Mouse (Mus musculus) stomach, postnatal 0 days (tissue): ENCODE measurements around the gene Mapk9. TPM values are rescaled to one million over a fixed set of nuclear protein-coding genes. Genes with fewer than 3 reads are reported as not detected.
A peak's percentile ranks its signal among the peaks of the same experiment; 100 is the strongest.

Source experiments
- ATAC-seq: fragments of 200-750 bp; cut with Nextera tagmentation; 2 replicates; pipeline ENCODE4 v1.8.0; 2017; ENCODE audit not compliant: low FRiP score, low TSS enrichment
- DNase-seq: peaks from one replicate; pipeline ENCODE4 v3.0.0-alpha.2; 2016; ENCODE audit warnings: low spot score
- H3K27ac ChIP-seq: fragments of 300-500 bp; sonication (generic); replicated peaks from 2 replicates; pipeline ENCODE4 v1.5.1; 2014; ENCODE audit warnings: mild to moderate bottlenecking, control low read depth
- H3K27me3 ChIP-seq: fragments of 300-500 bp; sonication (generic); 2 replicates; pipeline ENCODE4 v1.6.1; 2014; ENCODE audit warnings: low read length; ENCODE audit not compliant: control insufficient read depth, insufficient read depth
- H3K36me3 ChIP-seq: fragments of 300-500 bp; sonication (generic); 2 replicates; pipeline ENCODE4 v1.6.1; 2014; ENCODE audit warnings: low read length, mixed read lengths; ENCODE audit not compliant: control insufficient read depth, insufficient read depth
- H3K4me1 ChIP-seq: fragments of 300-500 bp; sonication (generic); replicated peaks from 2 replicates; pipeline ENCODE4 v1.6.1; 2014; ENCODE audit warnings: antibody characterized with exemption; ENCODE audit not compliant: control insufficient read depth, insufficient read depth
- H3K4me2 ChIP-seq: fragments of 300-500 bp; sonication (generic); replicated peaks from 2 replicates; pipeline ENCODE4 v1.6.1; 2014; ENCODE audit warnings: low read depth, mild to moderate bottlenecking, control low read depth, moderate library complexity
- H3K4me3 ChIP-seq: fragments of 300-500 bp; sonication (generic); 2 replicates; pipeline ENCODE4 v1.5.1; 2014; ENCODE audit warnings: low read depth, low read length, control low read depth
- H3K9ac ChIP-seq: fragments of 300-500 bp; sonication (generic); 2 replicates; pipeline ENCODE4 v1.6.1; 2014; ENCODE audit warnings: mild to moderate bottlenecking, low read length, control low read depth, mixed read lengths
- H3K9me3 ChIP-seq: fragments of 300-500 bp; sonication (generic); 2 replicates; pipeline ENCODE4 v1.6.1; 2016; ENCODE audit warnings: low read length; ENCODE audit not compliant: control insufficient read depth
- CTCF ChIP-seq: IDR thresholded peaks from 2 replicates; pipeline ENCODE4 v1.5.1; 2016; ENCODE audit warnings: antibody characterized with exemption, low read depth, mild to moderate bottlenecking, moderate library complexity
- EP300 ChIP-seq: optimal IDR thresholded peaks from 2 replicates; pipeline ENCODE3; 2016; ENCODE audit warnings: antibody characterized with exemption
- WGBS: fragments of 180-500 bp; shearing (Covaris S2); extraction: QIAGEN DNeasy Blood & Tissue Kit; methylation state at CpG from one replicate; pipeline ENCODE4 v1.1.7; 2014; 5-methylcytosine and 5-hydroxymethylcytosine counted together
- polyA plus RNA-seq: library from polyadenylated mRNA; unstranded; fragments of >200 nt; fragmentation: Nextera tagmentation; extraction: Ambion mirVana; gene quantifications from 2 replicates; pipeline ENCODE4 v1.2.1, GENCODE M21; 2015

The Mapk9 gene
- polyA plus RNA-seq, 1 experiment from 2014 or later, result 19.2 TPM

- ATAC-seq (no peak), DNase-seq (peak; percentile 57)
- Histone ChIP-seq H3K36me3 (no peaks in the 10 kb centered on the region), H3K4me2 (no peak overlapping the region), H3K4me1 (peaks cover 3% of the 10 kb centered on the region; the same call in 1 of the 2 replicates), H3K9ac (no peak overlapping the region), H3K27me3 (no peaks in the 10 kb centered on the region), H3K27ac (no peak overlapping the region), H3K4me3 (no peak overlapping the region), H3K9me3 (no peaks in the 10 kb centered on the region)
- TF ChIP-seq EP300, result no peak
- TF ChIP-seq CTCF, result no peak
- WGBS, result 68% methylated on average over 10 of the region's 10 CpGs
Measured at GRCm38 (mm10) chr11:49844311-49844710, 2.2 kb upstream of the Mapk9 start.

DNA sequence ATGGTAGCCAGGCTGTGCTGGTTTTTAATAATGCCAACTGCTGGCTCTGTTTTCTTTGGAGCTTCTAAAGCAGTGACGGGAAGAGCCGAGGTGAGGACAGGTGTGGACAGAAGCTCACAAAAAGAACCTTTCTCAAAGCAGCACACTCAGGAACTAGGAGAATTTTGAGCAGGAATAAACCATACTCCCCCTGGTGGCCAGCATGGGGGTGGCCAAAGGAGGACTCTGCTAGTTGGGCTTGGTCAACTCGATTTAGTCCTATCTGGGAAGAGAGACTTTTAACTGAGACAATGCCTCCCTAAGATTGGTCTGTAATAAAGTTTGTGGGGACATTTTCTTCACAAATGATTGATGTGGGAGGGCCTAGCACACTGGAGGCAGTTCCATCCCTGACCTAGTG, 1.6 kb upstream of the Mapk9 start:
- Histone ChIP-seq H3K4me3 (no peak overlapping the region), H3K4me2 (no peak overlapping the region), H3K4me1 (peaks cover 3% of the 10 kb centered on the region; the same call in 1 of the 2 replicates), H3K27ac (no peak overlapping the region), H3K27me3 (no peaks in the 10 kb centered on the region), H3K9me3 (no peaks in the 10 kb centered on the region), H3K9ac (no peak overlapping the region), H3K36me3 (no peaks in the 10 kb centered on the region)
- WGBS, result 30% methylated on average over 3 of the region's 3 CpGs
- ATAC-seq (no peak), DNase-seq (peak; percentile 79)
- TF ChIP-seq EP300 (no peak), CTCF (peak; percentile 85)

DNA sequence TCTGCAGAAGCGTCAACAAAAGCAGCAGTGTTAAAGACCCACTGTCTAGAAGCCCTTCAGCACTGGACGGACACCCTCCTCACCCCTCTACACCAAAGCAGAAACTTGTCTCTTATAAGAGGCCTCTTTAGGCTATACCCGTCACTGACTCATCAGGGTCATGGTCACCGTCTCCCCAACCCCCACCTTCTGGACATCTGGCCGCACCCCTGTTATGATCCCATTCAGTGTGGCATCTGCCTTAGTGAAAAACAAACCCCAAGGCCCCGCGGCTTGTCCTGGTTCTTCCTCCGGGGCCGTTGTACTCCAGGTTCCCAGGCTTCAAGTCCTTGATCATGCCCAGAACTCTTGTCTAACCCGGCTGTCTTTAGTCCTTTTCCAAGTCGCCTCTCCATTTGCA, 593 bp upstream of the Mapk9 start:
- no peaks in the 10 kb centered on the region for H3K27me3 ChIP-seq
- WGBS, result 28% methylated on average over 11 of the region's 11 CpGs
- H3K4me2 ChIP-seq, result peak overlapping the region; percentile 83
- DNase-seq (no peak), ATAC-seq (no peak)
- peak overlapping the region; percentile 86 for H3K4me3 ChIP-seq
- no peak for TF ChIP-seq CTCF
- no peak for TF ChIP-seq EP300
- H3K27ac ChIP-seq, result peak overlapping the region; percentile 78
- no peaks in the 10 kb centered on the region; the same call in 1 of the 2 replicates for H3K36me3 ChIP-seq
- H3K9me3 ChIP-seq, result no peaks in the 10 kb centered on the region
- peaks cover 3% of the 10 kb centered on the region; the same call in 1 of the 2 replicates for H3K4me1 ChIP-seq
- peak overlapping the region; percentile 63 for H3K9ac ChIP-seq

DNA sequence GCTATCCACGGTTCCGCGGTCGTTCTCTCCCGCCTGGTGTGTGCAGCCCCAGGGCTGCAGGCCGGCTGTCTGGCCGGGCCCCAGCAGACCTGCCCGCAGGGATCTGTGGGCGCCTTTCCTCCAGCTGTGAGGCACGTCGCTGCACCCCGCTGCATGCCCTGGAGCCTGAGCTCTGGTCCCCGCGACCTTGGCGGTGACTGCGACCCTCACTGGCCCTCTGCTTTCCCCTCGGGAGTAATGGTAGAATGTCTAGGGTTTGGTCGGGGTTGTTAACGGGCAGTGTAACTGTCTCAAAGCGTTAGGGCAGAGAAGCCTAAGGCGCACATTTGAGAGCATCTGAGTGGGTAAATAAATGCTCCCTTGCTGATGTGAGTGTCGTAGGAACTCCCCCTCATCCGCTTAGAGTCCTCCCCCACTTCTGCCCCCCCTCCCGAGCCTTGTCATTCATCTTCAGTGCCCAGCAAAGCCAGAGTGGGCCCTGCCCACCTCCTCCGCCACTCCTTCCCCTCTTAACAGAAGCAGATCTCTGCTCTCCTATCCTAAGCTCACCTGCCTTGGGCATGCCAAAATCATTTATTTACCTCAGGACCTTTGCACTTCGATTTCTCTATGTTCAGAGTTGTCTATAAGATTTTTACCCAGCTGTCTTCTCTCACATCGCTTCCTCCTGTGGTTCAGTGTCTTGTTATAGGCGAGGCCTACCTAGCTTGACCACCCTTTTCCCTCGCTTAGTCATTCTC, 690 bp downstream of the Mapk9 start:
- TF ChIP-seq CTCF (no peak), EP300 (no peak)
- H3K4me2 ChIP-seq, result peak overlapping the region; percentile 83
- no peaks in the 10 kb centered on the region for H3K9me3 ChIP-seq
- peaks cover 3% of the 10 kb centered on the region; the same call in 1 of the 2 replicates for H3K4me1 ChIP-seq
- ATAC-seq (no peak), DNase-seq (peak; percentile 30)
- H3K4me3 ChIP-seq, result peak overlapping the region; percentile 86
- H3K27ac ChIP-seq, result peak overlapping the region; percentile 87
- H3K9ac ChIP-seq, result peak overlapping the region; percentile 91
- 7% methylated on average over 27 of the region's 29 CpGs for WGBS
- no peaks in the 10 kb centered on the region; the same call in 1 of the 2 replicates for H3K36me3 ChIP-seq
- no peaks in the 10 kb centered on the region for H3K27me3 ChIP-seq

DNA sequence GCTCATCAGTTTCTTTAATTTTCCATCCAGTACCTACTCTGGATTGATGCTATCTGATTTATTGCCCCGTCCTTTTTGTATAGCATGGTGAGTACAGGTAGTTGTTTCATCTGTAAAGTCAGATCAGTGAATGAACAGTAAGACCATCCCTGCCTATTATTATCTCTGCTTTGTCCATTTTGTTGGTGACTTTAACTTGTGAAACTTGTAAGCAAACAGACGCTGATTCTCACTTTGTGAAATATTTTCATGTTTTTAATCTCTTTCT, 1.2 kb downstream of the Mapk9 start:
- WGBS, result 72% methylated on average over 2 of the region's 2 CpGs

DNA sequence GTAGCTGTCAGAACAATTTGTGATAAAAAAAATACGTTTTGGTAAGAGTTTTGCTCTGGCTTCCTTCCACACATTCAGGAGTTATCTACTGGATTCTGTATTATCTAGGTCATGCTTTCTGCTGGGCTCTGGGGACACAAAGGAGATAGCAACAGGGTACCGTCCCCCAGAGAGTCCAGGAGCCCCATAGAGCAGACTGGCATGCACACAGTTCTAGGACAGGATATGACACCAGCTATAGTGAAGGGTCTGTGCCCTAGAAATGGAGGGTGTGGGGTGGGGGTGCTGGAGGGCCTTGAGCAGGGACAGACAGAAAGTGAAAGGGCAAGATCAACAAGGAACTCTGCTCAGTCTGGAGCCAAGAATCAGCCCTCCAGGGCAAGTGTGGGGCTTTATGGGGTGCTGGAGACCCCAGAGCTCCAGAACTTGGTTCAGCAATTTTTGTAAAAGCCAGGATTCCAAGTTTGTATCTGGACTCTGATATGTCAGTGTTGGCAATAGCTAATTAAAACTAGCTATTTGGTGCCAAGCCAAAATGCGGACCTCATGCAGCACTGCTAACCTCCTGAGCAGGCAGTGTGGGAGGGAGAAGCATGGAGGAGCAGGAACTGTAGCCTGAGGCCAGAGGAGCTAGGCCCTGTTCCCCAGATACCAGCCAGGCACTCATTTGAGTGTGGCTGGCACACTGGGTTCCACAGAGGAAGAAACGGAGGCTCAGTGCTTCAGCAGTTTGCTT, 1.7 kb downstream of the Mapk9 start:
- Histone ChIP-seq H3K9me3 (no peaks in the 10 kb centered on the region), H3K4me2 (peak overlapping the region; percentile 83; the same call in 1 of the 2 replicates), H3K27ac (no peak overlapping the region), H3K4me1 (peaks cover 3% of the 10 kb centered on the region; the same call in 1 of the 2 replicates), H3K9ac (no peak overlapping the region), H3K36me3 (no peaks in the 10 kb centered on the region; the same call in 1 of the 2 replicates), H3K27me3 (no peaks in the 10 kb centered on the region), H3K4me3 (no peak overlapping the region)
- DNase-seq (no peak), ATAC-seq (no peak)
- no peak for TF ChIP-seq EP300
- TF ChIP-seq CTCF, result no peak
- WGBS, result 61% methylated on average over 4 of the region's 4 CpGs

More for the DNA sequence above, 1.2 kb downstream of the Mapk9 start:
- Histone ChIP-seq H3K4me2 (peak overlapping the region; percentile 83), H3K9me3 (no peaks in the 10 kb centered on the region), H3K36me3 (no peaks in the 10 kb centered on the region; the same call in 1 of the 2 replicates), H3K27ac (no peak overlapping the region), H3K27me3 (no peaks in the 10 kb centered on the region), H3K4me1 (peaks cover 3% of the 10 kb centered on the region; the same call in 1 of the 2 replicates), H3K9ac (peak overlapping the region; percentile 91; the same call in 1 of the 2 replicates), H3K4me3 (peak overlapping the region; percentile 86)
- ATAC-seq (no peak), DNase-seq (no peak)
- no peak for TF ChIP-seq EP300
- TF ChIP-seq CTCF, result no peak
